Mouse (Mus musculus): ENCODE measurements around the gene Lalba. TPM values are rescaled to one million over a fixed set of nuclear protein-coding genes. Genes with fewer than 3 reads are reported as not detected.
"Not testable (repeated sequence)": the region's sequence is repeated elsewhere in the genome, so short reads cannot be mapped to it uniquely, and the experiment has no call there.

Lalba gene
- polyA plus RNA-seq, 1 experiment, result not detected

DNA sequence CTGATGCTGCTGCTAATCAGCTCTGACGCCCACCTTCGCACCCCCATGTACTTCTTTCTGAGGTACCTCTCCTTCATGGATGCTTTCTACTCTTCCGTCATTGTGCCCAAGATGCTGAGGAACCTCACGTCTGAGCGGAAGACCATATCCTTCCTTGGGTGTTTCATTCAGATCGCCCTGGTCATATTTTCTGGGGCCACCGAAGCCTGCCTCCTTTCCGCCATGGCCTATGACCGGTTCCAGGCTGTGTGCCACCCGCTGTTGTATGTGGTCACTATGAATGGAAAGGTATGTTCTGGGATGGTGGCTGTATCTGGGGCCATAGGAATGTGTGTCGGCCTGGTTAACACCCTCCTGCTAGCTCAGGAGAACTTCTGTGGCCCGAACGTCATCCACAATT, 11.0 kb downstream of the Lalba start:
- H3K9me3 ChIP-seq, result peaks cover 11% of the 10 kb centered on the region
- peaks cover 15% of the 10 kb centered on the region for H3K4me1 ChIP-seq
- no peak for TF ChIP-seq GATA1 (IDR thresholded peaks at IDR 0.05; ENCODE audit: borderline replicate concordance, low read length)
- TF ChIP-seq FLI1 (IDR thresholded peaks at IDR 0.05; ENCODE audit: low read length), result no peak
- peaks cover 39% of the 10 kb centered on the region for H3K27me3 ChIP-seq (replicated peaks)
- H3K4me3 ChIP-seq (replicated peaks), result no peak overlapping the region
- H3K36me3 ChIP-seq (replicated peaks; ENCODE audit: low read length), result no peaks in the 10 kb centered on the region

DNA sequence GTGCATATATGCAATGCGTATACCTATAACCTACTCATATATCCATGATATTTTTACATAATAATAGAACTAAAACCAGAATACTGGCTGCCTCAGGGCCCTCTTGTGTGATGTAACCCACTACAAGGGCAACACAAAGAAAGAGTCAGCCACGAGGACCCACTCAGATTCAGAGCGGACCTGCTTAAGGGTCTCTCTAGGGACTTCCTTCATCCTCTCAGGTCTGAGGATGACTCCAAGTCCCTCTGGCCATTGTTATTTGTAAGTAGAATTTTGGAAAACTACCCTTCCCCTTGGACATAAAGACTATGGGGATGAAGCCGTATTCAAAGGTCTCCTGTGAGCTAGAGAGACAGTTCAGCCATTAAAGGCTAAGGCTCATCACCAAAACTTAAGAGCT, 12.9 kb downstream of the Lalba start, which contains the start of gene OR5BS1P:
OR5BS1P (plus strand) TSS at position 301 of the 400 bp plus-strand sequence.
- Histone ChIP-seq H3K36me3 (replicated peaks; ENCODE audit: low read length) (no peaks in the 10 kb centered on the region), H3K27me3 (replicated peaks) (peaks cover 42% of the 10 kb centered on the region), H3K4me3 (replicated peaks) (no peak within 1 kb of the TSS), H3K4me1 (no peaks in the 10 kb centered on the region; the same call in 1 of the 2 replicates), H3K9me3 (peaks cover 11% of the 10 kb centered on the region)
- TF ChIP-seq GATA1 (IDR thresholded peaks at IDR 0.05; ENCODE audit: borderline replicate concordance, low read length), result no peak
- TF ChIP-seq FLI1 (IDR thresholded peaks at IDR 0.05; ENCODE audit: low read length), result no peak

DNA sequence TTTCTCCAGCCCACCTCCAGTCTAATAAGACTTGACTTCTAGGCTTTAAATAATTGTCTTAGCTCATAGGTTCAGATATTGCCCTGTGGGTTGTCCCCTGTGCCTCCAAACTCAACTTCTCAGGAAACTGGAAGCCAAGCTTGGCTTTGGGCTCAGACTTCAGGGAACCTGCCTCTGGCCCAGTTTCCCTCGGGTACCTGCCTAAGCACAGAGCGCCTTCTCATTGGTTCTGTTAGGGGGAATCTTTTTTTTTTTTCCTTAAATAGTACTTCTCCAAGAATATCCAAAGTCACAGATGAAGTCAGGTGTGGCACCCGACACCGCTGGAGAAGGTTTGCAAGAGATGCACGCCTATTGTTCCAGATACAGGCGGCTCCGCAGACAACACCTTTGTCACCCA, 30.2 kb downstream of the Lalba start, which contains the start of gene Olfr281:
Olfr281 (plus strand) TSS at position 301 of the 400 bp plus-strand sequence.
- no peak within 1 kb of the TSS for H3K4me3 ChIP-seq (replicated peaks)
- H3K9me3 ChIP-seq, result no peaks in the 10 kb centered on the region
- TF ChIP-seq GATA1 (IDR thresholded peaks at IDR 0.05; ENCODE audit: borderline replicate concordance, low read length) (no peak), FLI1 (IDR thresholded peaks at IDR 0.05; ENCODE audit: low read length) (no peak)
- H3K36me3 ChIP-seq (replicated peaks; ENCODE audit: low read length), result no peaks in the 10 kb centered on the region
- H3K27me3 ChIP-seq (replicated peaks), result peaks cover 25% of the 10 kb centered on the region
- H3K4me1 ChIP-seq, result no peaks in the 10 kb centered on the region

DNA sequence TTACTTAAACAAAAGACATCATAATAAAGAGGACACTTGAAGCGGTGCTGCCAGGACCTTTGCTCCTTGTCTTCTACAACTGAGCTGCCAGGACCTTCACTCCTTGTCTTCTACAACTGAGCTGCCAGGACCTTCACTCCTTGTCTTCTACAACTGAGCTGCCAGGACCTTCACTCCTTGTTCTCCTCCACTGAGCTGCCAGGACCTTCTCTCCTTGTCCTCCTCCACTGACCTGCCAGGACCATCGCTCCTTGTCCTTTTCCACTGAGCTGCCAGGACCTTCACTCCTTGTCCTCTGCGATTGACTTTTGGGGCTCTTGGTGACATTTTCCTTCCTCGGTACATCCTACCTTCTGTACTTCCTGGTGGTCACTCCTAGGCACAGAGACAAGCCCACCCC, 34.0 kb downstream of the Lalba start:
- H3K4me3 ChIP-seq (replicated peaks), result no peak overlapping the region
- peaks cover 10% of the 10 kb centered on the region for H3K27me3 ChIP-seq (replicated peaks)
- no peak for TF ChIP-seq FLI1 (IDR thresholded peaks at IDR 0.05; ENCODE audit: low read length)
- no peak for TF ChIP-seq GATA1 (IDR thresholded peaks at IDR 0.05; ENCODE audit: borderline replicate concordance, low read length)
- no peaks in the 10 kb centered on the region for H3K9me3 ChIP-seq
- H3K4me1 ChIP-seq, result no peaks in the 10 kb centered on the region
- H3K36me3 ChIP-seq (replicated peaks; ENCODE audit: low read length), result no peaks in the 10 kb centered on the region

GRCm38 (mm10) chr15:98444561-98444960, 38.0 kb downstream of the Lalba start:
- Histone ChIP-seq H3K27me3 (replicated peaks) (peaks cover 2% of the 10 kb centered on the region), H3K4me3 (replicated peaks) (no peak overlapping the region), H3K9me3 (no peaks in the 10 kb centered on the region), H3K36me3 (replicated peaks; ENCODE audit: low read length) (no peaks in the 10 kb centered on the region), H3K4me1 (no peaks in the 10 kb centered on the region)
- TF ChIP-seq GATA1 (IDR thresholded peaks at IDR 0.05; ENCODE audit: borderline replicate concordance, low read length) (no peak), FLI1 (IDR thresholded peaks at IDR 0.05; ENCODE audit: low read length) (no peak)

DNA sequence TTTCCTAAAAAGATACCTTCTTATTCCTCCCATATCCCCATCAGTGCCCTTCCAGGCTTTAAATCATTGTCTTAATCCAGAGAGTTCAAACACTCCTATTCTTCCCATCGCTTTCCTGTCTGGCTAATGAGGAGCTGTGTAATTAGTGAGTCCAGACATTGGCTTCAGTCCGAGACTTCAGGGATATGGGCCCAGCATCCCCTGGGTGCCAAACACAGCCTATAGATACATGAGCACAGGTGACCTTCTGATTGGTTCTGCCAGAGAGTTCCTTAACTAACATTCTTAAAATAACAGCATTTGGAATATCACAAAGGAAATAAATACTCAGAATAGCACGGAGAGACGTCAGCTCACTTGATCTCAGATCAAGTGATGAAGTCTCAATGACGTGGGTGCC, 51.6 kb downstream of the Lalba start, which contains the start of gene Olfr282:
Olfr282 (plus strand) TSS at position 301 of the 400 bp plus-strand sequence.
- H3K4me1 ChIP-seq; H3K27me3 ChIP-seq (replicated peaks); H3K36me3 ChIP-seq (replicated peaks; ENCODE audit: low read length): not testable (repeated sequence)

More for the DNA sequence above, 51.6 kb downstream of the Lalba start, which contains the start of gene Olfr282:
- H3K9me3 ChIP-seq; H3K4me3 ChIP-seq (replicated peaks): not testable (repeated sequence)

Other genes with a start within 250 kb of the Lalba start
- not detected in 2 replicates for gene Olfr286, start 248.3 kb downstream of the Lalba start, polyA plus RNA-seq (2012; ENCODE audit: insufficient read depth, low replicate concordance)
- not detected in 2 replicates for gene H1fnt, start 225.4 kb downstream of the Lalba start, polyA plus RNA-seq (2012; ENCODE audit: insufficient read depth, low replicate concordance)
- not detected in 2 replicates for gene Zfp641, start 186.6 kb downstream of the Lalba start, polyA plus RNA-seq (2012; ENCODE audit: insufficient read depth, low replicate concordance)
- gene Olfr285, start 165.4 kb downstream of the Lalba start, polyA plus RNA-seq (2012; ENCODE audit: insufficient read depth, low replicate concordance), result not detected in 2 replicates
- gene Olfr284, start 141.7 kb downstream of the Lalba start, polyA plus RNA-seq (2012; ENCODE audit: insufficient read depth, low replicate concordance), result not detected in 2 replicates
- gene Olfr283, start 101.8 kb downstream of the Lalba start, polyA plus RNA-seq (2012; ENCODE audit: insufficient read depth, low replicate concordance), result not detected in 2 replicates
- gene Olfr282, start 51.5 kb downstream of the Lalba start, polyA plus RNA-seq (2012; ENCODE audit: insufficient read depth, low replicate concordance), result not detected in 2 replicates
- gene Olfr281, start 30.1 kb downstream of the Lalba start, polyA plus RNA-seq (2012; ENCODE audit: insufficient read depth, low replicate concordance), result not detected in 2 replicates
- gene OR5BS1P, start 12.8 kb downstream of the Lalba start, polyA plus RNA-seq (2012; ENCODE audit: insufficient read depth, low replicate concordance), result not detected in 2 replicates
- not detected in 2 replicates for gene Olfr279, start 9.7 kb upstream of the Lalba start, polyA plus RNA-seq (2012; ENCODE audit: insufficient read depth, low replicate concordance)
- 7.5 and 14.4 TPM in 2 replicates for gene Kansl2, start 51.5 kb upstream of the Lalba start, polyA plus RNA-seq (2012; ENCODE audit: insufficient read depth, low replicate concordance)
- gene Ccnt1, start 88.2 kb upstream of the Lalba start, polyA plus RNA-seq (2012; ENCODE audit: insufficient read depth, low replicate concordance), result 1.4 and 5.1 TPM in 2 replicates
- not detected in 2 replicates for gene 4930415O20Rik, start 88.3 kb upstream of the Lalba start, polyA plus RNA-seq (2012; ENCODE audit: insufficient read depth, low replicate concordance)
- gene Adcy6, start 127.4 kb upstream of the Lalba start, polyA plus RNA-seq (2012; ENCODE audit: insufficient read depth, low replicate concordance), result 2.1 and 9.3 TPM in 2 replicates
- gene Cacnb3, start 148.1 kb upstream of the Lalba start, polyA plus RNA-seq (2012; ENCODE audit: insufficient read depth, low replicate concordance), result 0.46 TPM in 1 of 2 replicates, not detected in the other
- gene Ddx23, start 180.2 kb upstream of the Lalba start, polyA plus RNA-seq (2012; ENCODE audit: insufficient read depth, low replicate concordance), result 49.7 and 71.3 TPM in 2 replicates
- 1.2 TPM in 1 of 2 replicates, not detected in the other for gene Rnd1, start 194.7 kb upstream of the Lalba start, polyA plus RNA-seq (2012; ENCODE audit: insufficient read depth, low replicate concordance)
- not detected in 2 replicates for gene Ccdc65, start 225.5 kb upstream of the Lalba start, polyA plus RNA-seq (2012; ENCODE audit: insufficient read depth, low replicate concordance)
- gene Fkbp11, start 245.5 kb upstream of the Lalba start, polyA plus RNA-seq (2012; ENCODE audit: insufficient read depth, low replicate concordance), result 9.6 and 18.2 TPM in 2 replicates

Measured in megakaryocyte, embryonic 14.5 days (primary cell).